Mouse (Mus musculus) hindbrain, embryonic 11.5 days (tissue): ENCODE results near the gene Slc22a21. TPM values are rescaled to one million over a fixed set of nuclear protein-coding genes. Genes with fewer than 3 reads are reported as not detected.
"Not testable (repeated sequence)": the region's sequence is repeated elsewhere in the genome, so short reads cannot be mapped to it uniquely, and the experiment has no call there.

Source experiments
- ATAC-seq: fragments of 200-750 bp; cut with Nextera tagmentation; 2 replicates; pipeline ENCODE4 v1.8.0; 2017; ENCODE audit warnings: mild to moderate bottlenecking, moderate TSS enrichment, moderate library complexity; ENCODE audit not compliant: low FRiP score
- DNase-seq: peaks from one replicate; pipeline ENCODE4 v3.0.0-alpha.2; 2015; ENCODE audit warnings: low spot score
- H3K27ac ChIP-seq: fragments of 300-500 bp; sonication (generic); 2 replicates; pipeline ENCODE4 v1.5.1; 2014; ENCODE audit warnings: mild to moderate bottlenecking, low read depth, low read length
- H3K27me3 ChIP-seq: fragments of 300-500 bp; sonication (generic); 2 replicates; pipeline ENCODE4 v1.6.1; 2014; ENCODE audit warnings: mild to moderate bottlenecking, low read length, moderate library complexity, mixed read lengths; ENCODE audit not compliant: control insufficient read depth, insufficient read depth
- H3K36me3 ChIP-seq: fragments of 300-500 bp; sonication (generic); 2 replicates; pipeline ENCODE4 v1.6.1; 2014; ENCODE audit warnings: mild to moderate bottlenecking, low read length, moderate library complexity, mixed read lengths; ENCODE audit not compliant: control insufficient read depth, insufficient read depth
- H3K4me1 ChIP-seq: fragments of 300-500 bp; sonication (generic); replicated peaks from 2 replicates; pipeline ENCODE4 v1.6.1; 2014; ENCODE audit warnings: low read length, mixed read lengths; ENCODE audit not compliant: control insufficient read depth, insufficient read depth
- H3K4me2 ChIP-seq: fragments of 300-500 bp; sonication (generic); replicated peaks from 2 replicates; pipeline ENCODE4 v1.6.1; 2014; ENCODE audit warnings: mild to moderate bottlenecking, low read depth, low read length
- H3K4me3 ChIP-seq: fragments of 300-500 bp; sonication (generic); 2 replicates; pipeline ENCODE4 v1.5.1; 2014; ENCODE audit warnings: low read depth, low read length
- H3K9ac ChIP-seq: fragments of 300-500 bp; sonication (generic); 2 replicates; pipeline ENCODE4 v1.6.1; 2014; ENCODE audit warnings: low read depth, low read length
- H3K9me3 ChIP-seq: fragments of 300-500 bp; sonication (generic); 2 replicates; pipeline ENCODE4 v1.6.1; 2016; ENCODE audit warnings: low read length; ENCODE audit not compliant: control insufficient read depth
- WGBS: fragments of 180-500 bp; shearing (Covaris S2); extraction: QIAGEN DNeasy Blood & Tissue Kit; methylation state at CpG from one replicate; pipeline ENCODE4 v1.1.7; 2014; 5-methylcytosine and 5-hydroxymethylcytosine counted together
- polyA plus RNA-seq: library from polyadenylated mRNA; unstranded; fragments of >200 nt; fragmentation: Nextera tagmentation; extraction: Ambion mirVana; gene quantifications from 2 replicates; pipeline ENCODE4 v1.2.1, GENCODE M21; 2014

Slc22a21 gene
- polyA plus RNA-seq, 1 experiment from 2014 or later: 2.6 TPM

GRCm38 (mm10) chr11:53979456-53979787 lies 710 bp downstream of the Slc22a21 start:
- not testable (repeated sequence) for ATAC-seq, H3K36me3 ChIP-seq, H3K27me3 ChIP-seq, H3K9me3 ChIP-seq, H3K4me1 ChIP-seq, DNase-seq, H3K27ac ChIP-seq
- Histone ChIP-seq H3K9ac (peak overlapping the region; percentile 55; the same call in 1 of the 2 replicates), H3K4me2 (peak overlapping the region; percentile 92), H3K4me3 (peak overlapping the region; percentile 60)
- 1% methylated on average over 23 of the region's 23 CpGs for WGBS

- H3K27ac ChIP-seq: no peak overlapping the region
- DNase-seq (no peak), ATAC-seq (no peak)
- H3K9ac ChIP-seq: no peak overlapping the region
- no peak overlapping the region for H3K4me3 ChIP-seq
- no peak overlapping the region for H3K4me2 ChIP-seq
- H3K9me3 ChIP-seq: no peaks in the 10 kb centered on the region
- H3K4me1 ChIP-seq: peaks cover 3% of the 10 kb centered on the region; the same call in 1 of the 2 replicates
- H3K36me3 ChIP-seq: no peaks in the 10 kb centered on the region
- 79% methylated on average over 3 of the region's 3 CpGs for WGBS
- peaks cover 5% of the 10 kb centered on the region; the same call in 1 of the 2 replicates for H3K27me3 ChIP-seq
These were observed 2.5 kb downstream of the Slc22a21 start for GRCm38 (mm10) chr11:53977672-53978071.

- Histone ChIP-seq H3K27me3 (peaks cover 5% of the 10 kb centered on the region; the same call in 1 of the 2 replicates), H3K4me1 (peaks cover 3% of the 10 kb centered on the region; the same call in 1 of the 2 replicates), H3K4me3 (no peak overlapping the region), H3K9me3 (no peaks in the 10 kb centered on the region), H3K36me3 (no peaks in the 10 kb centered on the region), H3K4me2 (no peak overlapping the region), H3K9ac (no peak overlapping the region), H3K27ac (no peak overlapping the region)
- DNase-seq (no peak), ATAC-seq (no peak)
These were observed 4.6 kb downstream of the Slc22a21 start for GRCm38 (mm10) chr11:53975559-53975958.

- DNase-seq: no peak
- no peak overlapping the region for H3K4me2 ChIP-seq
- H3K36me3 ChIP-seq: no peaks in the 10 kb centered on the region
- no peak overlapping the region for H3K4me3 ChIP-seq
- H3K27me3 ChIP-seq: no peaks in the 10 kb centered on the region
- H3K9ac ChIP-seq: no peak overlapping the region
- no peaks in the 10 kb centered on the region for H3K4me1 ChIP-seq
- no peak for ATAC-seq
- WGBS: 53% methylated on average over 3 of the region's 3 CpGs
- no peak overlapping the region for H3K27ac ChIP-seq
- H3K9me3 ChIP-seq: no peaks in the 10 kb centered on the region
These were observed 21.1 kb downstream of the Slc22a21 start for GRCm38 (mm10) chr11:53958984-53959383.

- not testable (repeated sequence) for H3K9ac ChIP-seq, ATAC-seq, H3K4me3 ChIP-seq, H3K36me3 ChIP-seq, H3K27me3 ChIP-seq, H3K27ac ChIP-seq, H3K9me3 ChIP-seq, H3K4me1 ChIP-seq, H3K4me2 ChIP-seq
- peak; percentile 5 for DNase-seq
- WGBS: 37% methylated on average over 4 of the region's 4 CpGs
These were observed 22.0 kb downstream of the Slc22a21 start for GRCm38 (mm10) chr11:53958176-53958575.

- Histone ChIP-seq H3K27me3 (no peaks in the 10 kb centered on the region), H3K9ac (no peak overlapping the region), H3K27ac (no peak overlapping the region), H3K9me3 (no peaks in the 10 kb centered on the region), H3K4me2 (no peak overlapping the region), H3K4me3 (no peak overlapping the region), H3K4me1 (no peaks in the 10 kb centered on the region), H3K36me3 (no peaks in the 10 kb centered on the region)
- ATAC-seq: no peak
- WGBS: 64% methylated on average over 1 of the region's 1 CpGs
- no peak for DNase-seq
These were observed 23.5 kb downstream of the Slc22a21 start for GRCm38 (mm10) chr11:53956636-53957035.

- Histone ChIP-seq H3K9ac (no peak overlapping the region), H3K4me1 (no peaks in the 10 kb centered on the region), H3K4me2 (no peak overlapping the region), H3K27me3 (no peaks in the 10 kb centered on the region), H3K9me3 (no peaks in the 10 kb centered on the region), H3K36me3 (no peaks in the 10 kb centered on the region), H3K4me3 (no peak overlapping the region), H3K27ac (no peak overlapping the region)
- no peak for DNase-seq
- WGBS: 89% methylated on average over 3 of the region's 3 CpGs
- no peak for ATAC-seq
These were observed 25.5 kb downstream of the Slc22a21 start for GRCm38 (mm10) chr11:53954653-53955052.

GRCm38 (mm10) chr11:53950133-53950532 lies 30.0 kb downstream of the Slc22a21 start:
- not testable (repeated sequence) for H3K36me3 ChIP-seq, H3K4me1 ChIP-seq, H3K4me2 ChIP-seq, DNase-seq, ATAC-seq, H3K9ac ChIP-seq, H3K9me3 ChIP-seq, H3K27ac ChIP-seq, H3K27me3 ChIP-seq, H3K4me3 ChIP-seq
- no CpG with 5 or more reads among the region's 3 CpGs for WGBS

- not testable (repeated sequence) for ATAC-seq, H3K36me3 ChIP-seq, H3K9ac ChIP-seq, H3K27me3 ChIP-seq, H3K27ac ChIP-seq, H3K4me2 ChIP-seq, DNase-seq, H3K4me3 ChIP-seq, H3K9me3 ChIP-seq, H3K4me1 ChIP-seq
- WGBS: 64% methylated on average over 4 of the region's 4 CpGs
These were observed 48.2 kb downstream of the Slc22a21 start for GRCm38 (mm10) chr11:53931944-53932318.
